Mouse (Mus musculus): ENCODE results near the gene Vmn1r5. TPM values are rescaled to one million over a fixed set of nuclear protein-coding genes. Genes with fewer than 3 reads are reported as not detected.

Vmn1r5 gene
- not detected for total RNA-seq (2023)

DNA sequence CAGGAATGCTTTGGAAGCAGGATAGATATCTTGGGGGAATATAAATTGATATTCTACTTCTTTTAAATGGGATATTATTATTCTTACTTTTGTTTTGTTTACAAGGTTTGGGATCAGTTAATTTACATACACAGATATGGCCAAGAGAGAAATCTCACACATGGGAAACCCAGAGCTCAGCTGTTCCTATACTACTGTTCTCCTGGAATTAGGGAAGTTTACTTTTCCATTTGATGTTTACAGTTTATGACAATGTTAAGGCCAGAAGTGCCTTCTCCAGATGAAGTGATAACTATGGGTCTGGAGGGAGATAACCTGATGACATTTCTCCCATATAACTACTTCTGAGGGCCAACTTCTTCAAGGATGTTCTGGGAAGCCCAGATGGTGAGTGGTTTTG is at the start of gene Vmn1r5:
Gene Vmn1r5 (plus strand): TSS at position 301 of the 400 bp plus-strand sequence.

DNA sequence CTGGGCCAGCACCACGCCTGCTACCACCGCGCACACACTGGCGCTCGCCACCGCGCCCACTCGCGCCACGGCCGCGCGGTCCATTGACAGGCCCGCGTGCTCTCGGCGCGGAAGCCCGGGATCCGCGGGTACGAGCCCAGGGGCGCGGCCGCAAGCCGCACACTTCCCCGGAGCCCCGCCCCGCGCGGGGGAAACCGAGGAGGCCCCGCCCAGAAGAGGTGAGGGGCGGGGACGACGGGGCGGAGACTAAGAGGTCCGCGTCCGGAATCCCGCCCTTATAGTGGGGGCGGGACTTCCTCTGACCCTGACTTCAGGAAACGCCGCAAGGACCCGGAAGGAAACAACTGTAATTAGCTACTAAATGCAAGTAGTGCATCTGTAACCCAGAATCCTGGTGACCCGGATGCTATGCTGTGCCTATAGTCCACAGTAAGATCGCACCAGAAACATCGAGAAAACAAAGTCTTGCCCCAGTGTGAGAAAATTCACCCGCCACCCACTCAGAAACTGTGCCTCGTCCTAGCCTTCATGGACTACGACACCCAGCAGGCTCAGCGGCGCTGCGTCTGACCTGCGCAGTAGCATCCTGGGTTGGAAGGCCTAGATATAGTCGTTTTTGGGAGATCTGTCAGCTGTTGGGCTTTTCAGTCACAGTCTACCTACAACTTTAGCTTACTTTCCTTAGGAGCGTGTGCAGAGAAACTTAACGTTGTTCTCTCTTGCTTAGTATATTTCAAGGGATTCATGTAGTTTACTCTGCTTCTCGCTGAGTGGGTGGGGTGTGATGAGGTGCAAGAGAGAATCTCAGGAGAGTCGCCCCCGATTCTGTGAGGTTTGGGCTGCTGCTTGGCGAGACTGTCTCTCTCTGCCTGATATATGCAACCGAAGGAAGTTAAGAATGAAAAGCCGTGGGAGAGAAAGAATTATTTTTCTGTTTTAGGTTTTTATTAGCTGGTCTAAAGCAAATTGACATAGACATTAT is 46.1 kb upstream of the Vmn1r5 start, which contains the start of the genes Nt5c3 and Vmn1r4:
Gene Nt5c3 (minus strand): TSS at position 207 of the 982 bp plus-strand sequence.
Gene Vmn1r4 (plus strand): TSS at position 290 of the 982 bp plus-strand sequence.

DNA sequence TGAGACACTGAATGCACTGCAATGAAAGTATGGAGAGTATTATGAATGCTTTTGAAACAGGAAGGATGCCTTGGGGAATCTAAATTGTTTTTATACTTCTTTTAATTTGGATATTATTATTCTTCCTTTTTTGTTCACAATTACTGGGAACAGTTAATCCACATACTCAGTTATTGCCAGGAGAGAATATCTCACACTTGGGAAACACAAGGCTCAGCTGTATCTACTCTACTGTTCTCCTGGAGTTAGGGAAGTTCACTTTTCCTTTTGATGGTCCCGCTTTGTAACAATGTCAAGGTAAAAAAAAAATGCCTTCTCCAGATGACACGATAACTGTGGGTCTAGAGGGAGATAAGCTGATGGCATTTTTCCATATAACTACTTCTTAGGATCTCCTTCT is 26.9 kb downstream of the Vmn1r5 start, which contains the start of gene Vmn1r6:
Gene Vmn1r6 (plus strand): TSS at position 301 of the 400 bp plus-strand sequence.

DNA sequence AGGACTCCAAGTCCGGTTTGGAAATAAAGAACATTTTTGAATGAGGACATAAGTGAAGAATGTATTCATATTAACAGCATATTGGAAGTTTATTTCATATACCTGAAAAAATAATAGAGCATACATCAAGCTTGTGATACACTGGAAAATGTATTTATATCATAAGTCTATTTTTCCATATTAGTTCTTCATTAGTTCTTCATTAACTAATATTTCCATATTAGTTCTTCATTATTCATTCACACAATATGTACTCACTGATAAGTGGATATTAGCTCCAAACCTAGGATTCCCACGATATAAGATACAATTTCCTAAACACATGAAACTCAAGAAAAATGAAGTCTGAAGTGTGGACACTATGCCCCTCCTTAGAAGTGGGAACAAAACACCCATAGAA is 55.2 kb downstream of the Vmn1r5 start, which contains the start of gene Vmn1r7:
Gene Vmn1r7 (minus strand): TSS at position 101 of the 400 bp plus-strand sequence.

DNA sequence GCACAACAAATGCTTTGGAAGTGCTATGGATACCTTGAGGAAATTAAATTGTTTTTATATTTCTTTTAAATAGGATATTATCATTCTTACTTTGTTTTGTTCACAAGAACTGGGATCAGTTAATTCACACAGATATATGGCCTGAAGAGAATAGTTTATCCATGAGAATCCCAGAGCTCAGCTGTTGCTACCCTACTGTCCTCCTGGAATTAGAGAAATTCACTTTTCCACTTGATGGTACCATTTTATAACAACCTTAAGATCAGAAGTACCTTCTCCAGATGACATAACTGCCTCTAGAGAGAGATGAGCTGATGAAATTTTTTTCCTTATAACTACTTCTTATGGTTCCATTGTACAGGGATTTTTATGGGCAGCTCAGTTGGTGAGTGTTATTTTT is 61.9 kb downstream of the Vmn1r5 start, which contains the start of gene Vmn1r8:
Gene Vmn1r8 (plus strand): TSS at position 301 of the 400 bp plus-strand sequence.

Other genes starting within 250 kb of the Vmn1r5 start
- gene Kbtbd2, start 172.5 kb upstream of the Vmn1r5 start, total RNA-seq (2023), result 10 to 100 TPM; 30.0 to 37.5 TPM
- gene Fkbp9, start 138.2 kb upstream of the Vmn1r5 start, total RNA-seq (2023), result 1 to 10 TPM in 1 of 2 experiments, under 1 TPM in 1; 0.78 to 1.4 TPM
- gene Nt5c3, start 46.3 kb upstream of the Vmn1r5 start, total RNA-seq (2023), result 10 to 100 TPM; 33.8 to 39.9 TPM
- gene Vmn1r4, start 46.3 kb upstream of the Vmn1r5 start, total RNA-seq (2023), result under 1 TPM in 1 of 2 experiments, not detected in 1; 0.24 TPM
- gene Vmn1r6, start 27.0 kb downstream of the Vmn1r5 start, total RNA-seq (2023), result not detected
- gene Vmn1r7, start 55.1 kb downstream of the Vmn1r5 start, total RNA-seq (2023), result not detected
- not detected for gene Vmn1r8, start 62.0 kb downstream of the Vmn1r5 start, total RNA-seq (2023)
- not detected for gene Vmn1r9, start 96.5 kb downstream of the Vmn1r5 start, total RNA-seq (2023)
- not detected for gene Vmn1r10, start 139.2 kb downstream of the Vmn1r5 start, total RNA-seq (2023)
- gene Vmn1r11, start 163.2 kb downstream of the Vmn1r5 start, total RNA-seq (2023), result not detected
- under 1 TPM; 0.09 to 0.20 TPM for gene Vmn1r12, start 186.6 kb downstream of the Vmn1r5 start, total RNA-seq (2023)
- not detected for gene Vmn1r13, start 233.0 kb downstream of the Vmn1r5 start, total RNA-seq (2023)